Mouse (Mus musculus) monocyte, adult 59 days (primary cell): ENCODE data around the gene H2al1h. TPM values are rescaled to one million over a fixed set of nuclear protein-coding genes. Genes with fewer than 3 reads are reported as not detected.

Experiments
- total RNA-seq, 2 experiments: library from RNA; stranded (reverse); gene quantifications; one replicate each; pipeline ENCODE4 v1.2.4; 2023

The H2al1h gene
- not detected for total RNA-seq

GRCm38 (mm10) chrX:11321192-11321591 lies at the start of gene H2al1h:
H2al1h (plus strand) TSS chrX:11321492.

GRCm38 (mm10) chrX:11298957-11299356 lies 22.3 kb upstream of the H2al1h start, which contains the start of gene H2al1a:
H2al1a (plus strand) TSS chrX:11299257.

GRCm38 (mm10) chrX:11302132-11302531 lies 19.2 kb upstream of the H2al1h start, which contains the start of gene H2al1b:
H2al1b (plus strand) TSS chrX:11302432.

GRCm38 (mm10) chrX:11305355-11305754 lies 15.9 kb upstream of the H2al1h start, which contains the start of gene H2al1c:
H2al1c (plus strand) TSS chrX:11305655.

GRCm38 (mm10) chrX:11308524-11308923 lies 12.8 kb upstream of the H2al1h start, which contains the start of gene H2al1d:
H2al1d (plus strand) TSS chrX:11308824.

GRCm38 (mm10) chrX:11311634-11312033 lies 9.7 kb upstream of the H2al1h start, which contains the start of gene H2al1e:
H2al1e (plus strand) TSS chrX:11311934.

GRCm38 (mm10) chrX:11314858-11315257 lies 6.4 kb upstream of the H2al1h start, which contains the start of gene H2al1f:
H2al1f (plus strand) TSS chrX:11315158.

GRCm38 (mm10) chrX:11317956-11318355 lies 3.3 kb upstream of the H2al1h start, which contains the start of gene H2al1g:
H2al1g (plus strand) TSS chrX:11318256.

GRCm38 (mm10) chrX:11324359-11324758 lies 3.1 kb downstream of the H2al1h start, which contains the start of gene H2al1i:
H2al1i (plus strand) TSS chrX:11324659.

GRCm38 (mm10) chrX:11327522-11327921 lies 6.2 kb downstream of the H2al1h start, which contains the start of gene H2al1j:
H2al1j (plus strand) TSS chrX:11327822.

Other genes with a start within 250 kb of the H2al1h start
- gene H2al1a, start 22.2 kb upstream of the H2al1h start, total RNA-seq = not detected
- not detected for gene H2al1b, start 19.1 kb upstream of the H2al1h start, total RNA-seq
- not detected for gene H2al1c, start 15.8 kb upstream of the H2al1h start, total RNA-seq
- not detected for gene H2al1d, start 12.7 kb upstream of the H2al1h start, total RNA-seq
- gene H2al1e, start 9.6 kb upstream of the H2al1h start, total RNA-seq = not detected
- not detected for gene H2al1f, start 6.3 kb upstream of the H2al1h start, total RNA-seq
- not detected for gene H2al1g, start 3.2 kb upstream of the H2al1h start, total RNA-seq
- gene H2al1i, start 3.2 kb downstream of the H2al1h start, total RNA-seq = not detected
- not detected for gene H2al1j, start 6.3 kb downstream of the H2al1h start, total RNA-seq